Mouse (Mus musculus) liver, embryonic 12.5 days (tissue): ENCODE results near the gene Atp2a3. TPM values are rescaled to one million over a fixed set of nuclear protein-coding genes. Genes with fewer than 3 reads are reported as not detected.

Experiments used
- ATAC-seq: fragments of 200-750 bp; cut with Nextera tagmentation; 2 replicates; pipeline ENCODE4 v1.8.0; 2017; ENCODE audit warnings: moderate number of reproducible peaks, mild to moderate bottlenecking, moderate library complexity
- H3K27ac ChIP-seq: fragments of 300-500 bp; sonication (generic); 2 replicates; pipeline ENCODE4 v1.5.1; 2016; ENCODE audit warnings: mild to moderate bottlenecking
- H3K27me3 ChIP-seq: fragments of 300-500 bp; sonication (generic); replicated peaks from 2 replicates; pipeline ENCODE4 v1.6.1; 2016; ENCODE audit warnings: mild to moderate bottlenecking, moderate library complexity
- H3K36me3 ChIP-seq: fragments of 300-500 bp; sonication (generic); 2 replicates; pipeline ENCODE4 v1.6.1; 2016; ENCODE audit warnings: mild to moderate bottlenecking, moderate library complexity
- H3K4me1 ChIP-seq: fragments of 300-500 bp; sonication (generic); 2 replicates; pipeline ENCODE4 v1.6.1; 2016
- H3K4me2 ChIP-seq: fragments of 300-500 bp; sonication (generic); 2 replicates; pipeline ENCODE4 v1.6.1; 2016; ENCODE audit warnings: mild to moderate bottlenecking, moderate library complexity
- H3K4me3 ChIP-seq: fragments of 300-500 bp; sonication (generic); 2 replicates; pipeline ENCODE4 v1.5.1; 2016; ENCODE audit warnings: mild to moderate bottlenecking, moderate library complexity
- H3K9ac ChIP-seq: fragments of 300-500 bp; sonication (generic); 2 replicates; pipeline ENCODE4 v1.6.1; 2016; ENCODE audit warnings: mild to moderate bottlenecking, moderate library complexity
- H3K9me3 ChIP-seq: fragments of 300-500 bp; sonication (generic); replicated peaks from 2 replicates; pipeline ENCODE4 v1.6.1; 2016; ENCODE audit warnings: mild to moderate bottlenecking, moderate library complexity
- WGBS: fragments of 180-500 bp; shearing (Covaris S2); methylation state at CpG from one replicate; pipeline ENCODE4 v1.1.7; 2016; ENCODE audit not compliant: insufficient replicate concordance; 5-methylcytosine and 5-hydroxymethylcytosine counted together
- polyA plus RNA-seq: library from polyadenylated mRNA; unstranded; fragments of >200 nt; fragmentation: Nextera tagmentation; extraction: Ambion mirVana; gene quantifications from 2 replicates; pipeline ENCODE4 v1.2.1, GENCODE M21; 2016

Atp2a3 gene
- 17.5 and 18.9 TPM in 2 replicates for polyA plus RNA-seq

GRCm38 (mm10) chr11:72961072-72961980 lies at the start of gene Atp2a3:
TSS of gene Atp2a3 (plus strand) at chr11:72961169.
- Histone ChIP-seq H3K36me3 (no peaks in the 10 kb centered on the region), H3K27me3 (peaks cover 54% of the 10 kb centered on the region), H3K27ac (peak within 1 kb of the TSS; percentile 50; the same call in 1 of the 2 replicates), H3K9me3 (no peaks in the 10 kb centered on the region), H3K4me1 (peaks cover 59% of the 10 kb centered on the region), H3K4me3 (peak within 1 kb of the TSS; percentile 59), H3K4me2 (peak within 1 kb of the TSS; percentile 83), H3K9ac (peak within 1 kb of the TSS; percentile 56)
- peak; percentile 66 for ATAC-seq
- WGBS, result under 1% methylated on average over 70 of the region's 70 CpGs

GRCm38 (mm10) chr11:72917299-72917996 lies 43.5 kb upstream of the Atp2a3 start:
- ATAC-seq, result no peak
- WGBS, result 66% methylated on average over 7 of the region's 7 CpGs
- Histone ChIP-seq H3K9ac (no peak overlapping the region), H3K4me2 (no peak overlapping the region), H3K4me3 (no peak overlapping the region), H3K27me3 (no peaks in the 10 kb centered on the region), H3K27ac (no peak overlapping the region), H3K4me1 (no peaks in the 10 kb centered on the region), H3K9me3 (no peaks in the 10 kb centered on the region), H3K36me3 (peaks cover 81% of the 10 kb centered on the region)

DNA sequence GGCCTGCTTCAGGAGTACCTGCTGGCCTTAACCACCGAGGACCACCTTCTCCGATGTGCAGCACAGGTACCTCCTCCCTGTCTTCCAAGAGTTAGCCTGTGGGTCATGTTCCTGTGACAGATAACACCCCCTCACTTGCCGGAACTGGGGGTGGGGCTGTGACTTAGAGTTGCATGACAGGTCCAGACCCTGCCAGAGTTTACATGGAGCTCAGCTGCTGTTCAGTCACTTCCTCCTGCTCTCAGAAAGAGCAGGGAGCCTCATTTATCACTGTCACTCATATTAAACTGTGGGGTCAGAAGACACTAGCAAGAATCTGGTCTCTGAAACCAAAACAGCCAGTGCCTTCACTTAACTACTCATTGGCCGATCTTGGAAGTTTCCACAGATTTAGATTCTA lies 37.9 kb upstream of the Atp2a3 start:
- Histone ChIP-seq H3K4me2 (no peak overlapping the region), H3K9ac (no peak overlapping the region), H3K36me3 (peaks cover 57% of the 10 kb centered on the region), H3K4me1 (peaks cover 25% of the 10 kb centered on the region), H3K27me3 (no peaks in the 10 kb centered on the region), H3K27ac (no peak overlapping the region), H3K4me3 (no peak overlapping the region), H3K9me3 (no peaks in the 10 kb centered on the region)
- 30% methylated on average over 4 of the region's 4 CpGs for WGBS
- no peak for ATAC-seq

DNA sequence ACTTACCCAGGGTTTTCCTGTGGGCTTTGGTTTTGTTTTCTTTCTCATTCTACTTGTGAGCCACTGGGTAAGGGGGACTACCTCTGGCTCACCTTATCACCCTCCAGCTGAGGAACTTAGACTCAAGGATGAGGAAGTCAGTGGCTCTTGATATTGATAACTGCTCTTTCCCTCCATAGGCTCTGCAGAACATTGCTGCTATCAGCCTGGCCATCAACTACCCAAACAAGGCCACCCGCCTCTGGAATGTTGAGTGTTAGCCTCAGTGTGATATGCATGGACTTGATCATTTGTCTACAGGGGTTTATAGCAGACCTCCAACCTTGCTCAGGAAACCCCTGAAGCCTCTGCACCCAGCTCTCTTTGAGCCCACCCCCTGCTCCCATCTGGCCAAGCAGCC lies 36.5 kb upstream of the Atp2a3 start:
- peaks cover 25% of the 10 kb centered on the region for H3K4me1 ChIP-seq
- H3K27me3 ChIP-seq, result no peaks in the 10 kb centered on the region
- H3K27ac ChIP-seq, result no peak overlapping the region
- H3K9me3 ChIP-seq, result no peaks in the 10 kb centered on the region
- H3K4me3 ChIP-seq, result no peak overlapping the region
- no peak overlapping the region for H3K9ac ChIP-seq
- H3K4me2 ChIP-seq, result no peak overlapping the region
- ATAC-seq, result no peak
- peaks cover 46% of the 10 kb centered on the region for H3K36me3 ChIP-seq
- 19% methylated on average over 1 of the region's 1 CpGs for WGBS

DNA sequence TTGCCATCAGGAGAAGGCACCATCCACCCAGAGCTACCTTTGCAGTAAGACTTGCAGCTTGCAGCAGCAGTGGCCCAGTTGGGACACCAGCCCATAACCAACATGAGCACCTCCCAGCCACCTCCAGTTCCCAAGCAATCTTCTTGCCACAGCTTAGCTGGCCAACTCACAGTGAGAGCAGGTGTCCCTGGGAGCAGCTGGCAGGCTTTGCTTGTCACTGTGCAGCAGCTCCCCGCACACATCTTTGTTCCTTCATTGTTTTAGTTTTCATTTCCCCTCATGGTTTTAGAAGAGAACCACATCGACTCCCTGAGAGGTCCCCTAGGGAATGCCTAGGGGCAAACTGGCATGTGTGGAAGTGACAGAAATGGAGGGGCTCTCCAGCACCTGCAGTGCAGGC lies 35.9 kb upstream of the Atp2a3 start:
- H3K4me1 ChIP-seq, result peaks cover 25% of the 10 kb centered on the region
- ATAC-seq, result no peak
- WGBS, result 66% methylated on average over 2 of the region's 2 CpGs

GRCm38 (mm10) chr11:72926226-72926890 lies 34.6 kb upstream of the Atp2a3 start:
- no peak overlapping the region for H3K27ac ChIP-seq
- no peaks in the 10 kb centered on the region for H3K9me3 ChIP-seq
- 54% methylated on average over 13 of the region's 13 CpGs for WGBS
- H3K4me2 ChIP-seq, result no peak overlapping the region
- H3K36me3 ChIP-seq, result peaks cover 38% of the 10 kb centered on the region
- H3K4me1 ChIP-seq, result peaks cover 25% of the 10 kb centered on the region
- H3K9ac ChIP-seq, result no peak overlapping the region
- no peak overlapping the region for H3K4me3 ChIP-seq
- H3K27me3 ChIP-seq, result no peaks in the 10 kb centered on the region
- ATAC-seq, result 0 out of 2 replicates have a peak, but pooled peaks have one; percentile 38

More for the DNA sequence above, 35.9 kb upstream of the Atp2a3 start:
- no peak overlapping the region for H3K4me2 ChIP-seq
- no peak overlapping the region for H3K4me3 ChIP-seq
- H3K36me3 ChIP-seq, result peaks cover 45% of the 10 kb centered on the region
- H3K9me3 ChIP-seq, result no peaks in the 10 kb centered on the region
- no peak overlapping the region for H3K9ac ChIP-seq
- H3K27me3 ChIP-seq, result no peaks in the 10 kb centered on the region
- no peak overlapping the region for H3K27ac ChIP-seq

DNA sequence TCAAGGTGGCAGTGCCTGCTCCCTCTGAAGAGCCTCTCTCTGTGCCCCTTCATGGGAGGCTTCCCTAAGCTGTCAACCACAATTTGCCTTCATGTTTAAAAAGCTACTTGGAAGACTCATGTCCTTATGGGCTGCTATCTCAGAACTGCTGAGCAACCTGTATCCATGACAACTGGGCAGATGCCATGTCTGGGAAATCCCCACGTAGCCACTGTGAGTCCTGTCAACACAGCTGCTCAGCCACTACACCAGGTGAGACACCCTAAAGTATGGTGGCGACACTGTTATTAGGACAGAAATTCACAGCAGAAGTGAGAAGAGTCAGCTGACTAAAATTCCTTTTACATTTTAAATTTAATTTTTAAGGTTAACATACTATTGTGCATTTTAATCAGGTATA lies 32.5 kb upstream of the Atp2a3 start:
- H3K4me1 ChIP-seq, result peaks cover 19% of the 10 kb centered on the region
- H3K9me3 ChIP-seq, result no peaks in the 10 kb centered on the region
- H3K27me3 ChIP-seq, result no peaks in the 10 kb centered on the region
- no peak overlapping the region for H3K4me2 ChIP-seq
- no peak overlapping the region for H3K9ac ChIP-seq
- no peak overlapping the region for H3K27ac ChIP-seq
- no peak for ATAC-seq
- H3K4me3 ChIP-seq, result no peak overlapping the region
- WGBS, result 67% methylated on average over 2 of the region's 2 CpGs
- peaks cover 25% of the 10 kb centered on the region for H3K36me3 ChIP-seq

GRCm38 (mm10) chr11:72940208-72941143 lies 20.5 kb upstream of the Atp2a3 start:
- Histone ChIP-seq H3K27me3 (0 out of 2 replicates have a peak, but pooled peaks cover 3% of the 10 kb centered on the region), H3K9me3 (no peaks in the 10 kb centered on the region), H3K9ac (peak overlapping the region; percentile 29), H3K27ac (no peak overlapping the region), H3K4me1 (peaks cover 24% of the 10 kb centered on the region), H3K4me2 (peak overlapping the region; percentile 67), H3K36me3 (no peaks in the 10 kb centered on the region), H3K4me3 (peak overlapping the region; percentile 57)
- ATAC-seq, result peak; percentile 57
- WGBS, result 27% methylated on average over 20 of the region's 20 CpGs

DNA sequence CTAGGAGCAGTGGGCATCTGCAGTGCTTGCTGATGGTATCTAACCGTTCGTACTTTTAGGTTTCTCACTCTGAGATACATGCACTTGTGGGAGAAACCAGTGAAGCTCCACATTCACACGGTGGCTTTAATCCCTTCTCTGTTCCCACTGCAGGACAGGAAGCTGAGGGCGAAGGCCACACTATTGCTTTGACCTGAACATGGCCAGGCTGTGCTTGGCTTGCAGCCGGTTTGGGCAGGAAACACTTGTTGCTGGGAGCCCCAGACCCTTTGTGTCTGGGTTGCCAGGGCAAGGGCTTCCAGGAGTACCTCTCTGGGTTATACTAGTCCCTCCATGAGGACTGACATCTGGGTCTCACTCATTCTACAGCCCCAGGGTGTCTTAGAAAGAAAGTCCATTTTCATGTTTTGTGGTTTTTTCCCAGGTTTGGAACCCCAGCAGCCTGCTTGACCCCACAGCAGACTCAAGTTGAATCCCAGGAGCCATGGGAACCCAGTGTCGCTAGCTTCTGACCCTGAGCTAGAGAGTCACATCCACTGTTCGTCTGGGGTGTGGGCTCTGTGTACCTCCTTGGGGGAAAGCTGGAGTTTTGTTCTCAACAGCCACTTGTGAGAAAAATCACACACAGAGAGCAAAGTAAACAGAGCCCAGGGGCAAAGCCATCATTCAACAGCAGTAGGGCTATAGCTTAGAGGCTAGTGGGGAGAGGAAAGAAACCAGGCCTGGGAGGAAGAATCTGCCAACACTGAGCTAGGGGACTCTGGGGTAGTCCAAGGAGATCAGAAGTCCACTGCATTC lies 15.8 kb upstream of the Atp2a3 start:
- ATAC-seq, result peak; percentile 42; the same call in 1 of the 2 replicates
- H3K9ac ChIP-seq, result no peak overlapping the region
- peaks cover 40% of the 10 kb centered on the region for H3K4me1 ChIP-seq
- no peaks in the 10 kb centered on the region for H3K9me3 ChIP-seq
- H3K36me3 ChIP-seq, result no peaks in the 10 kb centered on the region
- 41% methylated on average over 7 of the region's 7 CpGs for WGBS
- H3K4me3 ChIP-seq, result no peak overlapping the region
- no peak overlapping the region for H3K4me2 ChIP-seq
- peaks cover 6% of the 10 kb centered on the region; the same call in 1 of the 2 replicates for H3K27me3 ChIP-seq
- no peak overlapping the region for H3K27ac ChIP-seq

- Histone ChIP-seq H3K27ac (peak overlapping the region; percentile 42; the same call in 1 of the 2 replicates), H3K4me1 (peaks cover 32% of the 10 kb centered on the region), H3K4me2 (peak overlapping the region; percentile 32), H3K9me3 (no peaks in the 10 kb centered on the region), H3K9ac (no peak overlapping the region), H3K27me3 (peaks cover 6% of the 10 kb centered on the region; the same call in 1 of the 2 replicates), H3K4me3 (no peak overlapping the region), H3K36me3 (no peaks in the 10 kb centered on the region)
- WGBS, result 7% methylated on average over 6 of the region's 6 CpGs
- ATAC-seq, result peak; percentile 36; the same call in 1 of the 2 replicates
Observed at GRCm38 (mm10) chr11:72945875-72946559, 15.0 kb upstream of the Atp2a3 start.
